Mouse (Mus musculus): ENCODE results near the gene Cdc73. TPM values are rescaled to one million over a fixed set of nuclear protein-coding genes. Genes with fewer than 3 reads are reported as not detected.
A peak's percentile ranks its signal among the peaks of the same experiment; 100 is the strongest.

Gene Cdc73
- 0.94 and 3.2 TPM in 2 replicates for polyA plus RNA-seq (2012; rRNA removed)

DNA sequence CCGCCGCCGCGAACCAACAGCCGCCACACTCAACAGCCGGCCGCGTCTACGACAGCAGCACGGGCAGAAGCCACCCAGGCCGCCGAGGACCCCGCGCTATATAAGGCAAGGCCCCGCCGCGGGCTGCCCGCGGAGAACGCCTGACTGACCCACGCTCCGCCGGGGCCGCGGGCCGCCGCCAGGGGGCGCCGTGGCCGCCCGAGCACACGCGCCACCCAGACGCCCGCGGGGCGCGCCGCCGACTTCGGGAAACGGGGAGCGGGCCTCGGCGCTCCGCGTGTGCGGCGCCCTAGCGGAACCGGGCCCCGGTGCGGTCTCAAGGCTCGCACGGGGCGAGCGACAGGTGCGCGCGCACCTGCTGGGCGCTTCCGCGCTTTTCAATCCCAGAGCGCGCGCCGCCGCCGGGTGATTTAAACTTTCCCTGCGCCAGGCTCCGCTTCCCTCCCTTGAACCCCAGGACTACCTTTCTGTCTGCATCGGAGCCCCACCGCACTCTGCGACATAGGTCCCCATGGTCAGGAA is at the start of gene Cdc73:
Cdc73 (minus strand) TSS at position 153 of the 522 bp plus-strand sequence.
- 1% methylated on average over 69 of the region's 74 CpGs for WGBS

DNA sequence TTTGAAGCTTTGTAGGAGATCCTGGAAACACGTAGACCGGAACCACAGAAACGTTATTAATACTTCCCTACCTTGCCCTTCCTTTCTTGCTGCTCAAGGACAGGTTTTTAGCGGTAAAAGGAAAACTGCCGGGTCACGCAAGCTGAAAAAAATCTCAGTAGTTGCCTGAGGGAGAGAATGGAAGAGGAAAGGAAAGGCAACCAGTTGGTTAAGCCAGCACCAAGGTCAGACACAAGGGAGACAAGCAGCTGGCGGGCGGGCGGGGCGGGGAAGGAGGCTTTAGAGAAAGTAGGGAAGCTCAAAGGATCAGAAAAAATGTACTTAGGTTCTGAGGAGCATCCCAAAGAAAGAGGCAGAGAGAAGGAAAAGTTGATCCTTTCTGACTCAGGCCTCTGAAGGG is 43.2 kb upstream of the Cdc73 start:
- H3K4me3 ChIP-seq (replicated peaks; ENCODE audit: extremely low read depth, low read depth, low read length) = no peak overlapping the region
- DNase-seq = no peak
- TF ChIP-seq CTCF (IDR thresholded peaks at IDR 0.05; ENCODE audit: insufficient read depth, low read length) (no peak), POLR2A (IDR thresholded peaks at IDR 0.05; ENCODE audit: borderline replicate concordance, extremely low read depth, low read depth, low read length) (no peak)
- no peaks in the 10 kb centered on the region for H3K4me1 ChIP-seq (ENCODE audit: control insufficient read depth, insufficient read depth, low read length)
- 90% methylated on average over 10 of the region's 10 CpGs for WGBS

More for the DNA sequence above, at the start of gene Cdc73:
- TF ChIP-seq CTCF (IDR thresholded peaks at IDR 0.05; ENCODE audit: insufficient read depth, low read length) (peak; percentile 25; the same call in 1 of the 2 replicates), POLR2A (IDR thresholded peaks at IDR 0.05; ENCODE audit: borderline replicate concordance, extremely low read depth, low read depth, low read length) (peak; percentile 59; the same call in 1 of the 2 replicates)
- peak; percentile 88 for DNase-seq
- peak within 1 kb of the TSS; percentile 85 for H3K4me3 ChIP-seq (replicated peaks; ENCODE audit: extremely low read depth, low read depth, low read length)
- H3K4me1 ChIP-seq (ENCODE audit: control insufficient read depth, insufficient read depth, low read length) = no peaks in the 10 kb centered on the region; the same call in 1 of the 2 replicates

DNA sequence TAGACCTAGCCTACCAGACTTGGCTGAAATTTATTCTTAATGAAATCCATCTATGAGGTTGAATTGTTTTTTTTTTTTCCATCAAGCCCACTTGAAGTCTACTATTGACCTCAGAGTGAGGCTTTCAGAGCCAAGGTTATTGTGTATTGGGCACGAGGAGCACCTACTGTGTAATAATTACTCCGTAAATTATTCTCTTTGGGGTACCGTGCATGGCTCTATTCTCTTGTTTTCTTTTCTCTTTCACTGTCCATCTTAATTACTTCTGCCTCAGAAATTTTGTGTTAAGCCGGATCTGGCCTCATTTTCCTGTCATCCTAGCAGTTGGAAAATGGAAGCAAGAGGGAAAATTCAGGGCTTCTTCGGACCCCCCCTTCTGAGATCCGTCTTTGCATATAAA is 39.5 kb upstream of the Cdc73 start:
- Histone ChIP-seq H3K4me3 (replicated peaks; ENCODE audit: extremely low read depth, low read depth, low read length) (no peak overlapping the region), H3K4me1 (ENCODE audit: control insufficient read depth, insufficient read depth, low read length) (no peaks in the 10 kb centered on the region)
- TF ChIP-seq CTCF (IDR thresholded peaks at IDR 0.05; ENCODE audit: insufficient read depth, low read length) (no peak), POLR2A (IDR thresholded peaks at IDR 0.05; ENCODE audit: borderline replicate concordance, extremely low read depth, low read depth, low read length) (no peak)
- no peak for DNase-seq
- 92% methylated on average over 6 of the region's 6 CpGs for WGBS

DNA sequence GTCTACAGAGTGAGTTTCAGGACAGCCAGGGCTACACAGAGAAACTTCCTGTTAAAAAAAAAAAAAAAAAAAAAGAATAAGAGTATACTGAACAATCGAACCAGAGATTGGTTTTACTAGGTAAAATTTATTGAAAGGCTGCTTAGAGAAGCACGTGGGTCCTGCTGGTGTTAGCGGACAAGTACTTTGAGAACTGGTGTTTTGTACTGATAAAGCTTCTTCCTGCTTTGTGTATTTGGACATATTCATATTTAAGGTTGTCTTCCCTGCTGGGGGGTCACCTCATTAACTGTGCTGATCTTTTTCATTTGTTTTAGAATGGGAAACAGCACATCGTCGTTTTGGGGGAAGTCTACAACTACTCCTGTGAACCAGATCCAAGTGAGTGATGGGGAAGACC is 38.6 kb upstream of the Cdc73 start:
- Histone ChIP-seq H3K4me1 (ENCODE audit: control insufficient read depth, insufficient read depth, low read length) (no peaks in the 10 kb centered on the region), H3K4me3 (replicated peaks; ENCODE audit: extremely low read depth, low read depth, low read length) (no peak overlapping the region)
- no peak for DNase-seq
- TF ChIP-seq CTCF (IDR thresholded peaks at IDR 0.05; ENCODE audit: insufficient read depth, low read length) (no peak), POLR2A (IDR thresholded peaks at IDR 0.05; ENCODE audit: borderline replicate concordance, extremely low read depth, low read depth, low read length) (no peak)
- 77% methylated on average over 5 of the region's 5 CpGs for WGBS

DNA sequence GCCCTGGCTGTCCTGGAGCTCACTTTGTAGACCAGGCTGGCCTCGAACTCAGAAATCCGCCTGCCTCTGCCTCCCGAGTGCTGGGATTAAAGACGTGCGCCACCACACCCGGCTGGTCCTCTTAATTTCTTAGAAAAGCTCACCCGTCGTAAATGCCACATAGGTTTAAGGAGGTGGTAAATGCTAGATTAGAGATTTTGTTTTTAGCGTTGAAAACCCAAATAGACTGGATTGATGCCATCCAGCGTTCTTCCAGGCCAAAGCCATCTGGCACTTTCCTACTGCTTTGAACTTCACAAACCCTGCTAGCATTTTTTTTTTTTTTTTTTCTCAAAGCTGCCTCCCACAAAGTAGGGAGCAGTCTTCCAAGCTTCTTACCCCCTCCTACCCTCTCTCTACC is 37.9 kb upstream of the Cdc73 start:
- 85% methylated on average over 10 of the region's 10 CpGs for WGBS
- Histone ChIP-seq H3K4me3 (replicated peaks; ENCODE audit: extremely low read depth, low read depth, low read length) (no peak overlapping the region), H3K4me1 (ENCODE audit: control insufficient read depth, insufficient read depth, low read length) (no peaks in the 10 kb centered on the region)
- DNase-seq = no peak
- TF ChIP-seq CTCF (IDR thresholded peaks at IDR 0.05; ENCODE audit: insufficient read depth, low read length) (no peak), POLR2A (IDR thresholded peaks at IDR 0.05; ENCODE audit: borderline replicate concordance, extremely low read depth, low read depth, low read length) (no peak)

DNA sequence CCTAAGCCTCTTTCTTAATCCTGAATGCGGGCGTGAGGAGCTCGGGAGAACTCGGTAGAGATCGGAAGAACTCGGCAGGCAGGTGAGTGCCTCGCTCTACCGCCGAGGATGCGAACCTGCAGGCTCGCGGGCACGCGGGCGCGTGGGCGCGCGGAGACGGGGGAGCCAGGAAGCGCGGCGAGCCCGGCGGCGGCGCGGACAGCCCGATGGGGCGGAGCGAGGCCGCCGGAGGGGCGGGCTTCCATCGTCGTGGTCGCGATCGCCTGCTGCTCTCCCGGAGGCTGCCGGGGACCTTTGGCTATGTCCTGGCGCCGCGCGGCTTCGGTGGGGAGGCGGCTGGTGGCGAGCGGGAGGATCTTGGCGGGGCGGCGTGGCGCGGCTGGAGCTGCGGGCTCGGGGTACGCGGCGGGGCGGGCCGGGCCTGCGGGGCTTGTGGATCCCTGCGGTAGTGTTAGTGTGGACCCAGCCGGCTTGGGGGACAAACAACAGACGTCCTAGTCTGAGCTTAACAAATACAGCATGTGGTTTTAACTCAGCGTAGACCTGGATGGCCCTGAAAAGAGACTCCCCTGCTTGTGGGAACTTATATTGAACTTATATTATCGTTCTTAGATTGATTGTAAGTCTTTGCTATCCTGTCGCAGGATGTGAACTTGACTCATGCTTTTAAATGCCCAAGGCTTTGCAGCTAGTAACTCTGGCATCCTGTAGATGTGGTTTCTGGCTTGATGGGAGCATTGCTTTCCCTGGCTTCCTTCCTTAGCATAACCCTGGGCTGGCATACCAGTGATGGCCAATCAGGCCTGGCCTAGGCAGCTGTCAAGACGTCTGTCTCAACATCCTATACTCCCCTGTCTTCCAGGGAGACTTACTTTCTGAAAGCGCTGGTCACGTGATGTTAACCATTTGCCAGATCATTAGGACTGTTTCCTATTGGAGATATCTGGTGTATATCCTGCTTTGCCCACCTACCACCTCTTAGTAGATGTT is 37.0 kb upstream of the Cdc73 start:
- peak overlapping the region; percentile 75 for H3K4me3 ChIP-seq (replicated peaks; ENCODE audit: extremely low read depth, low read depth, low read length)
- TF ChIP-seq CTCF (IDR thresholded peaks at IDR 0.05; ENCODE audit: insufficient read depth, low read length) (no peak), POLR2A (IDR thresholded peaks at IDR 0.05; ENCODE audit: borderline replicate concordance, extremely low read depth, low read depth, low read length) (peak; percentile 62; the same call in 1 of the 2 replicates)

DNA sequence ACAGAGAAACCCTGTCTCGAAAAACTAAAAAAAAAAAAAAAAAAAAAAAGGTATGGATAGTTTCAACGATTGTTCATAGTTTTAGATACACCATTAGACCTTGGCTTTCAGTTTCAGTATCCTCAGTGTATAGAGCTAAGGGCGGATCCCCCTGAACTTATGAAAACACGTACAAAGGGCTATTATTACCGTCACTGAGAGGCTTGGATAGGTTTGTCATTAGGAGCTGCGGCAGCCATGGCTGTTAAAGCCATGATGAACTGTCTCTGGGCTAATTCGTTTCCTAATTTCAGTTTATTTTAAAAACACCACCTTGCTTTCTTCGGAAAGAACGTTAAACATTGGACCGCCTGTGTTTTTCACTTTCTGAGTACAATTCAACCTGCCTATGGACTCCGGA is 36.1 kb upstream of the Cdc73 start:
- TF ChIP-seq CTCF (IDR thresholded peaks at IDR 0.05; ENCODE audit: insufficient read depth, low read length) = no peak
- TF ChIP-seq POLR2A (IDR thresholded peaks at IDR 0.05; ENCODE audit: borderline replicate concordance, extremely low read depth, low read depth, low read length) = no peak
- H3K4me1 ChIP-seq (ENCODE audit: control insufficient read depth, insufficient read depth, low read length) = no peaks in the 10 kb centered on the region
- 9% methylated on average over 11 of the region's 11 CpGs for WGBS
- H3K4me3 ChIP-seq (replicated peaks; ENCODE audit: extremely low read depth, low read depth, low read length) = peak overlapping the region; percentile 75
- DNase-seq = peak; percentile 8

More for the DNA sequence above, 37.0 kb upstream of the Cdc73 start:
- peak; percentile 87 for DNase-seq
- under 1% methylated on average over 71 of the region's 71 CpGs for WGBS
- no peaks in the 10 kb centered on the region for H3K4me1 ChIP-seq (ENCODE audit: control insufficient read depth, insufficient read depth, low read length)

DNA sequence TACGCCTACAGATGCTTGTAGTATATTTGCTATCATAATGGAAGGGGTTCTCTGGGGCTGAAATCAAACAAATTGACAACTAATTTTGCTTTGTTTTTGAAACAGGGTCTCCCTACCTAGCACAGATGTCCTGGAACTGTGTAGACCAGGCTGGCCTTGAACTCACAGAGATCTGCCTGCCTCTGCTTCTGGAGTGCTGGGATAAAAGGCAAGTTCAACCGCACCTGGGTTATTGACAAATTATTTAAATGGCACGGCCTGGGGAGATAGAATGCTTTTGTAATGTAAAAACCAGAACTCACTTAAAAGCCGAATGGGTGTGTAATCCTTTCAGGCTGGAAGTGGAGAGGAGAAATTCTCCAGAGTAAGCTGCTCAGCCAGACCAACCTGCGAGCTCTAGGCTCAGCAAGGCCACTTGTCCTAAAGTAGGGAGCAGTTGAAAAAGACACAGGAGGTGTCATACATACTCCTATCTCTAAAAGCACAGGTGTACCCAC is 31.3 kb upstream of the Cdc73 start:
- no peak for DNase-seq
- no peak for TF ChIP-seq POLR2A (IDR thresholded peaks at IDR 0.05; ENCODE audit: borderline replicate concordance, extremely low read depth, low read depth, low read length)
- TF ChIP-seq CTCF (IDR thresholded peaks at IDR 0.05; ENCODE audit: insufficient read depth, low read length) = no peak
- Histone ChIP-seq H3K4me3 (replicated peaks; ENCODE audit: extremely low read depth, low read depth, low read length) (no peak overlapping the region), H3K4me1 (ENCODE audit: control insufficient read depth, insufficient read depth, low read length) (no peaks in the 10 kb centered on the region)
- WGBS = 79% methylated on average over 5 of the region's 5 CpGs

DNA sequence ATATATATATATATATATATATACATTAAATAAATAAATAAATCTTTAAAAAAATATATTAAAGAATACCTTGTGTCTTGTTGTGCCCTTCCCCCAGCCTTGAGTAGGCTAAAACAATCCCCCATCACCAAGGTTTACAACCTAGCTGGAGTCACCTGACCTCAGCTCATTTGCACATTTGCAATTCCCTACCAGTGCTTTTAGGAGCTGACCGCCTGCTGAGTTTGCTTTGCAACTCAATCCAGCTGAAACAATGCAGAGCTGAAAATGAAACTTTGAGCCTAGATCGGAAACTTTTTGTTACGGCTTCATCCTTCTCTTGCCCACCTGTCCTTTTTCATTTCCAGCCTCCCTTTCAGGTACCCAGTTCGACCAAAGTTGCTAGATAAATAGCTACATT is 29.0 kb upstream of the Cdc73 start:
- WGBS = 63% methylated on average over 4 of the region's 4 CpGs
- no peak for TF ChIP-seq POLR2A (IDR thresholded peaks at IDR 0.05; ENCODE audit: borderline replicate concordance, extremely low read depth, low read depth, low read length)
- TF ChIP-seq CTCF (IDR thresholded peaks at IDR 0.05; ENCODE audit: insufficient read depth, low read length) = no peak

More for the DNA sequence above, 29.0 kb upstream of the Cdc73 start:
- Histone ChIP-seq H3K4me1 (ENCODE audit: control insufficient read depth, insufficient read depth, low read length) (no peaks in the 10 kb centered on the region), H3K4me3 (replicated peaks; ENCODE audit: extremely low read depth, low read depth, low read length) (no peak overlapping the region)
- no peak for DNase-seq

Data from lung, adult 2 months (tissue).